Mouse (Mus musculus) lung, embryonic 16.5 days (tissue): ENCODE data around the gene Baiap3. TPM values are rescaled to one million over a fixed set of nuclear protein-coding genes. Genes with fewer than 3 reads are reported as not detected.
A peak's percentile ranks its signal among the peaks of the same experiment; 100 is the strongest.

ENCODE experiments used
- ATAC-seq: fragments of 200-750 bp; cut with Nextera tagmentation; 2 replicates; pipeline ENCODE4 v1.8.0; 2017; ENCODE audit warnings: low read depth, mild to moderate bottlenecking, moderate library complexity
- H3K27ac ChIP-seq: fragments of 300-500 bp; sonication (generic); 2 replicates; pipeline ENCODE4 v1.5.1; 2014; ENCODE audit warnings: mild to moderate bottlenecking, control low read depth, low read length
- H3K27me3 ChIP-seq: fragments of 300-500 bp; sonication (generic); 2 replicates; pipeline ENCODE4 v1.6.1; 2014; ENCODE audit warnings: low read depth, low read length, mixed read lengths; ENCODE audit not compliant: control insufficient read depth, insufficient read depth
- H3K36me3 ChIP-seq: fragments of 300-500 bp; sonication (generic); 2 replicates; pipeline ENCODE4 v1.6.1; 2014; ENCODE audit warnings: low read length; ENCODE audit not compliant: control insufficient read depth, insufficient read depth
- H3K4me1 ChIP-seq: fragments of 300-500 bp; sonication (generic); replicated peaks from 2 replicates; pipeline ENCODE4 v1.6.1; 2014; ENCODE audit warnings: low read length, mixed read lengths; ENCODE audit not compliant: control insufficient read depth, insufficient read depth
- H3K4me2 ChIP-seq: fragments of 300-500 bp; sonication (generic); 2 replicates; pipeline ENCODE4 v1.6.1; 2014; ENCODE audit warnings: low read depth, low read length, control low read depth
- H3K4me3 ChIP-seq: fragments of 300-500 bp; sonication (generic); 2 replicates; pipeline ENCODE4 v1.5.1; 2014; ENCODE audit warnings: mild to moderate bottlenecking, low read length, control low read depth
- H3K9ac ChIP-seq: fragments of 300-500 bp; sonication (generic); 2 replicates; pipeline ENCODE4 v1.6.1; 2014; ENCODE audit warnings: low read length, control low read depth
- H3K9me3 ChIP-seq: fragments of 300-500 bp; sonication (generic); 2 replicates; pipeline ENCODE4 v1.6.1; 2016; ENCODE audit warnings: low read length; ENCODE audit not compliant: control insufficient read depth
- WGBS: fragments of 180-500 bp; shearing (Covaris S2); extraction: QIAGEN DNeasy Blood & Tissue Kit; methylation state at CpG from one replicate; pipeline ENCODE4 v1.1.7; 2014; 5-methylcytosine and 5-hydroxymethylcytosine counted together
- polyA plus RNA-seq: library from polyadenylated mRNA; unstranded; fragments of >200 nt; fragmentation: Nextera tagmentation; extraction: Ambion mirVana; gene quantifications from 2 replicates; pipeline ENCODE4 v1.2.1, GENCODE M21; 2015

The Baiap3 gene
- polyA plus RNA-seq, 1 experiment from 2014 or later = 1.3 TPM

DNA sequence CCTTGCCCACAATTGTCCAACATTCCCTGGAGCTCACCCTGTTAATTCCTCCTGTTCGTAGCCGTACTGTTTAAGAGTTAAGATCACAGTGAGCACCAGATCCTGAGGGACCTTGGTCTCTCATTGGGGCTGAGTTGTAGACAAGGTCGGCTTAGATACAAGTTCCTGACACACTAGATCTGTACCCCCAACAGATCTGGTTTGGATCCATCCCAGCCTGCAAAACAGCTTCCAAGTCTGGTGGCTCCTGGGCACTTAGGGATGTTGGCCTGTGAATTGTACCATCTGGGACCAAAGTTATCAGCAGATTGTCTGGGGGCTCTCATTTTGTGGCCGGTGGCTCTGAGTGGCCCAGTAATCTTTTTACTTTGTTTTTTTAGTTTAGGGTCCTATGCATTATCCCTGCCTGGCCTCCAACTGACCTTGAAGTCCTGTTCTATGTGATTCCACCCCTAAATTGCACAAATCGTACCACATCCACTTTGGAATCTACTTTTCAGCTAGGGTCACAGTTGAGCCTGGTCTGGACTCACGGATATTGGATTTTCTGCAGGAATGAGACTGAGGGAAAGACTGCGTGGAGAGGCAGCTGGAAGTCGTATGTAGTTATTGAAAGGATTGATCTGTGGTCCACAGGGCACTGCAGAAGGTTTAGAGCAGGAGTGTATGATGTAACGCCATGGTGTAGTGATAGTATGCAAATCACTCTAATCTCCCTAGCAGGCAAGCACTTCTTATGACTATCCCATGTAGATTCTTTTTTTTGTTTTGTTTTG, 18.6 kb upstream of the Baiap3 start, which contains the start of gene Ube2i:
Ube2i (minus strand) TSS at position 52 of the 776 bp plus-strand sequence.
- 78% methylated on average over 9 of the region's 9 CpGs for WGBS
- H3K9me3 ChIP-seq = no peaks in the 10 kb centered on the region
- H3K36me3 ChIP-seq = no peaks in the 10 kb centered on the region
- H3K27me3 ChIP-seq = no peaks in the 10 kb centered on the region
- peak within 1 kb of the TSS; percentile 47 for H3K4me2 ChIP-seq
- peak within 1 kb of the TSS; percentile 97 for H3K27ac ChIP-seq
- peak within 1 kb of the TSS; percentile 67 for H3K4me3 ChIP-seq
- peaks cover 16% of the 10 kb centered on the region for H3K4me1 ChIP-seq
- H3K9ac ChIP-seq = peak within 1 kb of the TSS; percentile 93
- no peak for ATAC-seq

DNA sequence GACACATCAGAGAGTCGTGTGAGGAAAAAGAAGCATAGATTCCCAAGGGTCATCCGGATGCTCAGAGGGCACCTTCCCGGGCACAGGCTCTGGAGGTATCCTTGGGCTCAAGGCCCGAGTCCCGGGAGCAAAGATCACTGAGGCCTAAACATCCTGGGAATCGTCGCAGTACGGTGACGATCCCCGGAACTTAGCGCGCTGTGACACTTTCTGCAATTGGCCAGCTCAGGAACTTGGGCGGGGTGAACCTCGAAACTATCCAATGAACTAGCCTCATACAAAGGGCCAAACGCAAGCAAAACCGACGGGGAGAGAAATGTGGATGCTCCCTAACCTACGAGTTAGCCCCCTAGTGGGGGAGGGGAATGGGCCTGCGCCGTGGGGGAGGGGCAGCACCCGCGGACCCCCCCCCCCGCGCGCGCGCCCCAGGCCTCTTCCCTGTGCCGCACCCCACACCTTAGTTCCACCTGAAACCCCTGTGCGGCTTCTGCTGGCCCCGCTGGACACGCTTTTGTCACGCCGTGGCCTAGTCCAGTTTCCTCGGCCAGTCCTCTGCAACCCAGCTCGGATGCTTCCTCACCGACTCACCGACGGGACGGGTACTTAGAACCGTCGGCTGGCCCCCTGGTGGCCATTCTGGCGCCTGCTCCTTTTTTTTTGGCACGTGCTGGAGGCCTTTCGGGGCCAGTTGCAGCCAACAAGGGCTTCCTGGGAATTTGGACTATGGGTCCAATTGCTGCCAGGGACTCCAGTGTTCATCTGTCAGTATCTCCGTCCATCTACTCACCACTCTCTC, 17.7 kb upstream of the Baiap3 start:
- H3K4me3 ChIP-seq = peak overlapping the region; percentile 67
- H3K27ac ChIP-seq = peak overlapping the region; percentile 97
- peaks cover 16% of the 10 kb centered on the region for H3K4me1 ChIP-seq
- 1% methylated on average over 37 of the region's 45 CpGs for WGBS
- peak overlapping the region; percentile 93 for H3K9ac ChIP-seq
- H3K9me3 ChIP-seq = no peaks in the 10 kb centered on the region
- peak; percentile 88 for ATAC-seq
- no peaks in the 10 kb centered on the region for H3K27me3 ChIP-seq
- H3K4me2 ChIP-seq = peak overlapping the region; percentile 47
- H3K36me3 ChIP-seq = 0 out of 2 replicates have a peak, but pooled peaks cover 3% of the 10 kb centered on the region

DNA sequence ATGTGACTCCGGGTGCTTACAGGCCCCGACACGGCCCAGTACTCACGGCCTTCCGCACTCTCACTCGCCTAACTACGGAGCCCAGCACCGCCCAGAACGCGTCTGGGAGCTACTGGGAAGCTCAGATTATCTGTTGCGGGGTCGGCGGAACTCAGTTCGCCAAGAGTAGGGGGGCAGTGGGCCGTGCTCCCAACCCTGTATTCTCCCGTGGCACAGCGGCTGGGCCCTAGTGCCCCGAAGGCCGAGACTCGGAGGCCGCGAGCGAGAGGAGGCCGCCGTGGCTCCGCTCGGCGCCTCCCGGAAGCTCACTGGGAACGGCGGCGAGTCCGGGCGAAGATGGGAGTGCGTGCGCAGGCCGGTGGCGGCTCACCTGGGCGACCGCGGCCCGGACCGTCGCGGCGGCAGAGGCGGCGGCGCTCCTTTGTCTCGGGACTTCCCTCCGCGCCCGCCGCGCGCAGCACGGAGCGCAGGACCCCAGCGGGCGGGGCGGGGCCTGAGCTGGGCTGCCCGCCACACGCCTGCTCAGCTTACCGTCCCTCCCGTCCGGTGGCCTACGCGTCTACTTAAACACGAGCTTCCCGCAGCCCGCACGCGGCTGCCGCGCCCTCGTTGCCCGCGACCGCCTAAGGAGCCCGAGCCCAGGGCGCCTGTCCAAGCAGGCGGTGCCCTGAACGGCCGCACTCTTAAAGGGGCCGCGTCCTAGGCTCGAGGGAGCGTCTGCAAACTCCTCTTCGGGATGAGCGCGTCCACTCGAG, 17.0 kb upstream of the Baiap3 start:
- H3K27me3 ChIP-seq = no peaks in the 10 kb centered on the region
- WGBS = under 1% methylated on average over 72 of the region's 92 CpGs
- peak overlapping the region; percentile 97 for H3K27ac ChIP-seq
- H3K36me3 ChIP-seq = peaks cover 10% of the 10 kb centered on the region
- H3K4me3 ChIP-seq = peak overlapping the region; percentile 67
- peak overlapping the region; percentile 93 for H3K9ac ChIP-seq
- peak overlapping the region; percentile 88 for H3K4me2 ChIP-seq
- H3K4me1 ChIP-seq = peaks cover 16% of the 10 kb centered on the region
- peak; percentile 95 for ATAC-seq
- no peaks in the 10 kb centered on the region for H3K9me3 ChIP-seq

DNA sequence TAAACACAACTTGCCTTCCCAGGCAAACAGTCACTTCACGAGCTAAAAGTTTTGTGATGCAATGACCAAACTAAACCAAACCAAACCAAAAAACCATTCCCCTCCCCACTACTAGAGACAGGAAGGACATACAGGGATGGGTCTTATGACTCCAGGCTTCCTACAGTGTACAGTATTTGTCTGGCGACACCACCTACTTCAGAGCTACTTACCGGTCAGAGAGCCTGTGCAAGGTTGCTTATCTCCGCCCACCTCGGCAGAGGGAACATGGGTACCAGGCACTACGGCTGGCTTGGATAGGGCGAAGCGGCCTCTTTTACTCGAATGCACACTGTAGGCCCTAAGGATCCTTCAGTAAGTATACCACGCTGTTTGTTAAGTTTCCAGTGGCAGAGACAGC, 16.2 kb upstream of the Baiap3 start:
- ATAC-seq = no peak
- peak overlapping the region; percentile 88 for H3K4me2 ChIP-seq
- H3K4me1 ChIP-seq = peaks cover 16% of the 10 kb centered on the region
- 0% methylated on average over 10 of the region's 10 CpGs for WGBS
- no peaks in the 10 kb centered on the region for H3K9me3 ChIP-seq
- H3K27ac ChIP-seq = peak overlapping the region; percentile 97
- H3K27me3 ChIP-seq = no peaks in the 10 kb centered on the region
- H3K9ac ChIP-seq = peak overlapping the region; percentile 93
- H3K4me3 ChIP-seq = peak overlapping the region; percentile 67
- H3K36me3 ChIP-seq = peaks cover 18% of the 10 kb centered on the region

DNA sequence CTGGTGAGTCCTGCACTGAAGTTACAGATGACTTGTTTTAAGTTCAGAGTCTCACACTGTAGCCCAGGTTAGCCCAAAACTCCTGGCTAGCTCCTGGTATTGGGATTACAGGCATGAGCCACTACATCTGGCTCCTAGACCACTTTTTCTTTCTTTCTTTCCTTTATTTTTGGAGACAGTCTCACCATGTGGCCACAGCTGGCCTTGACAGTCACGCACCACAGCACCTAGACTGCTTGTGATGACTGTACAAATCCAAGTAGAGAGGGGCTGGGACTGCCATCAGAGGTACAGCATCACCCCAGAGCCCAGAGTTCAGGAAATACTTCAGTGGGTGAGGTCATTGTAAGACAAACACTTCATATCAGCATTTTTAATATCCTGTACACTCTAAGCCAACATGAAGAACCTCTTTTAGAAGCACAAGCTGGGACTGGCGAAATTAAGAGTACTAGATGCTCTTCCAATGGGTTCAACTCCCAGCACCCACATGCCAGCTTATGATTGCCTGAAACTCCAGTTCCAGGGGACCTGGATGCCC, 14.7 kb upstream of the Baiap3 start:
- Histone ChIP-seq H3K36me3 (peaks cover 32% of the 10 kb centered on the region), H3K9me3 (no peaks in the 10 kb centered on the region), H3K4me2 (peak overlapping the region; percentile 88), H3K4me3 (peak overlapping the region; percentile 67; the same call in 1 of the 2 replicates), H3K27ac (peak overlapping the region; percentile 0; the same call in 1 of the 2 replicates), H3K27me3 (no peaks in the 10 kb centered on the region), H3K9ac (no peak overlapping the region), H3K4me1 (peaks cover 16% of the 10 kb centered on the region)
- ATAC-seq = no peak
- WGBS = 40% methylated on average over 2 of the region's 2 CpGs

DNA sequence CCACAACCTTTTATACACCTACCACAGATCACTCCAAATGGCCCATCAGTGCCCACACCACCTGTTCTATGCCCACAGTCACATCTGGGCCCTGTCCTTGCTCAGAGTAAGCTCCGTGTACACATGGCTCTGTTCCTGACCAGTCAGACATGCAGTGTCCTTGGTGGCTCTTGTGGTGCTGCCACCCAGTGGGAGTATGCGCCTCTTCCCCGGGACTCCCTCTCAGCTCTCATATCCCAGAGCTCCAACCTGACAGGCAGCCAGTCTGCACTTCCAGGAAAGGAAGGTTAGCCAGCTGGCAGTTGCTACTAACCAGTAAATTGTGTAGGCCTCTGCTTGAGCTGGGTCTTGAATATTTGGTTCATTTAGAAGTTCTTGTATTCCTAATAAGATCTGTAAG, 8.3 kb upstream of the Baiap3 start:
- ATAC-seq = no peak
- H3K9ac ChIP-seq = no peak overlapping the region
- no peaks in the 10 kb centered on the region for H3K9me3 ChIP-seq
- no peak overlapping the region for H3K4me2 ChIP-seq
- peaks cover 68% of the 10 kb centered on the region for H3K36me3 ChIP-seq
- WGBS = 57% methylated on average over 3 of the region's 3 CpGs
- no peaks in the 10 kb centered on the region for H3K4me1 ChIP-seq
- H3K27ac ChIP-seq = no peak overlapping the region
- no peak overlapping the region for H3K4me3 ChIP-seq
- H3K27me3 ChIP-seq = no peaks in the 10 kb centered on the region

DNA sequence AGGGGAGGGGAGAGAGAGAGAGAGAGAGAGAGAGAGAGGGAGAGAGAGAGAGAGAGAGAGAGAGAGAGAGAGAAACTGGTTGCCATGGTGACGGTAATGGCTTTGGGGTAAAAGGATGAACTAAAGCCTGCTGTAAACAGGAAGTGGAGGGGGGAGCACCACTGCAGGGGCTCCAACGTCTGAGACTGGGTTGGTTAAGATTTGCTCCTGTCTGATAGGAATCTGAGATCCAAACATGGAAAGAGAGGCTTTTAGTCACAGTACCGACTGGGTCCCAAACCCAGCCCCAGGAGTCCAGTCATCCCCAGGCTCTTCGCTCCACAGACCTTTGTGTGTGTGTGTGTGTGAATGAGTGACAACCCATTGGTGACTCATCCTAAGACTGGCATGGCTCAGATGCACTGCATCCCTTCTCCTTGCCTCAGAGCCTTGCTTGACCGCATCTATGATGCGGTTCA, 1.7 kb upstream of the Baiap3 start:
- peaks cover 9% of the 10 kb centered on the region for H3K4me1 ChIP-seq
- peaks cover 8% of the 10 kb centered on the region for H3K36me3 ChIP-seq
- no peak overlapping the region for H3K4me2 ChIP-seq
- ATAC-seq = no peak
- H3K9me3 ChIP-seq = no peaks in the 10 kb centered on the region
- H3K27ac ChIP-seq = no peak overlapping the region
- H3K27me3 ChIP-seq = peaks cover 24% of the 10 kb centered on the region
- H3K9ac ChIP-seq = no peak overlapping the region
- no peak overlapping the region for H3K4me3 ChIP-seq
- WGBS = 45% methylated on average over 6 of the region's 6 CpGs

DNA sequence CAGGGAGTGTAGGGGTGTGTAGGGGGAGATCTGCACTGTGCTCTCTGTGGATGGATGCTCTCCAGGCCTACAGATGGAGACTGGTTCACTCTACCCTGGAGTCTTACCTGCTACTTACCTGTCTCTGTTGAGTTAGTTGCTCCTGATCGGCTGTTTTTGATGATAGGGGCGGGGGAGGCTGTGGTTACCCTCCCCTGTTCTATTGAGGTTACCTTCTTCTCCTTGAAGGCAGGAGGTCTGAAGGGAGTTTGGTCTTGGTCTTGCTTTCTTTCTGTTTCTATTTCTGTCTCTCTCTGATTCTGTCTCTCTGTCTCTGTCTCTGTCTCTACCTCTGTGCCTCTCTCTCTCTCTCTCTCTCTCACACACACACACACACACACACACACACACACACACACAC, 1.1 kb downstream of the Baiap3 start:
- WGBS = 63% methylated on average over 2 of the region's 2 CpGs
- peaks cover under 1% of the 10 kb centered on the region; the same call in 1 of the 2 replicates for H3K36me3 ChIP-seq
- ATAC-seq = no peak
- H3K4me1 ChIP-seq = peaks cover 9% of the 10 kb centered on the region
- no peak overlapping the region for H3K9ac ChIP-seq
- H3K27me3 ChIP-seq = peaks cover 24% of the 10 kb centered on the region
- H3K4me3 ChIP-seq = no peak overlapping the region
- H3K9me3 ChIP-seq = no peaks in the 10 kb centered on the region
- no peak overlapping the region for H3K4me2 ChIP-seq
- no peak overlapping the region for H3K27ac ChIP-seq
